Mouse (Mus musculus): ENCODE data around the gene Col18a1.

DNA sequence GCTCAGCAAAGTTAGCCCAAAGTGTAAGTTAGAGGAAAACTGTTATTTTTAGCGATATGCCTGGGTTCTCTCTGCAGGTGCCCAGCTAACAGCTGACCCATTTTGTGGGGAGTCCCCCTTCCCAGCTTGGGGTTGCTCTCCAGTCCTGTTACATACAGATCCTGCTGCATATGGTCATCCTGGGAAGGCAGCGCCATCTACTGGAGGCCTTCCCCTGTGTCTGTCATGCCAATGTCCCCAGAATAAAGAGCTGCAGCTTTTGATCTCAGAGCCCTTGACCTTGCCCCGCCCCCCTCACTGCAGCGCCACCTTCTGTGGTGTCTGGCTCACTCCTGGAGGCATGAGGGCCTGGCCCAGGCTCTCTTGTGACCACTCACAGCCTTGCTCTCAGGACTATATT lies 96.3 kb downstream of the Col18a1 start:
- TF ChIP-seq EP300 (IDR thresholded peaks at IDR 0.05) (no peak), CTCF (IDR thresholded peaks at IDR 0.05) (peak; percentile 81)

Data from lung, postnatal 0 days (tissue).